Mouse (Mus musculus) cerebellum, postnatal 36 days (tissue): Measurements from ENCODE around the gene Gm28036.

Source experiments
- DNase-seq, 2 experiments: peaks; one replicate each; pipeline ENCODE4 v3.0.0; 2021 to 2022; ENCODE audit warnings: mixed read lengths in 2 of 2

Gene Gm28036

DNA sequence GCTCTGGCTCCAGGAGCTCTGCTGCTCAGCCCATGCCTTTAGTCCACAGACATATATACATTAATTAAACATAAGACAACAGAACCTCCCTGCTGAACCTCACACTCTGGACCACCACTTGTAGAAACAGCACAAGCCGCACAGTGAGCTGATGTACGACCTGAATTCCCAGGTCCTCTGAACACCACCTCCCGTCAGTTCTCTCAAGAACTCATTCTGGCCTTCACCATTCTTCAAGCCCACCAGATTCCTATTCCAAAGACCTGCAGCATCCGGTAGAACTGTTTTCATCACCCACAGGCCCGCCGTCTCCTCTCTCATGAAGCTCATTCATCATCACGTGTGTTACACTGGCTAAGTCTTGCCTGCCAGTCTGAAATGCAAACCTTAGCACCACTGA is 46.5 kb downstream of the Gm28036 start:
- no peak for DNase-seq

DNA sequence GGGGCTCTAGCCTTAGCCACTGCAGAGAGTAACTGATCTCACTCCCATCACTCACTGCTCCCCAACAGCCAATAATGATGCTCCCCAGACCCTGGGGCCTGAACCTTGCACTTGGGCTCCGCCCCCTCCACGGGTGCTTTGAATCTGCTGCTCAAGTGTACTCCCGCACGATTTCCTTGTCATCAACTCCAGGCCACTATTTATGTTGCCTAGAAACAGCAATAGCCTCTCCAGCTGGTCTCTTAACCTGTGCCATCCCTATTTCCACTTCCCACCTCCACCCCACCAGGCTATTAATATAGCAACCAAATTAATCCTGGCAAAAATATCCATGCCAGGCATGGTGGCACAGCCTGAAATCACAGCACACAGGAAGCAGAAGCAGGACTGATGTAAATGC is 47.2 kb downstream of the Gm28036 start:
- peak; percentile 30 to 34 for DNase-seq

DNA sequence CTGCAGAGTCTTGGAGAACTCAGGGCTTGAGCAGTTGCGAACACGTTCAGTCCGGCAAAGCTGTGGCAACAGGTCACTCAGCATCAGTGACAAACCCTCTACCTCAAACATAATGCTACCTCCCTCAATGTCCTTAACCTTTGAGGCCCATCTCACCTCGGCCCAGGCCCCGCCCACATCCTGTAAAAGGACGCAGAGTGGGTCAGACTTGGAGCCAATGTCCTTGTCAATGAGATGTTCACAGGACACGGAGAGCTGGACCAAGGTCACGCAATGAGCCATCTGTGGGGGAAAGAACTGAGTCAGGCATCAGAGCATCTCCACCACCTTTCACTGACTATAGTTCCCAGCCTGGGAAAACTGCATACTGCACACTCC is 47.7 kb downstream of the Gm28036 start:
- DNase-seq, result no peak

DNA sequence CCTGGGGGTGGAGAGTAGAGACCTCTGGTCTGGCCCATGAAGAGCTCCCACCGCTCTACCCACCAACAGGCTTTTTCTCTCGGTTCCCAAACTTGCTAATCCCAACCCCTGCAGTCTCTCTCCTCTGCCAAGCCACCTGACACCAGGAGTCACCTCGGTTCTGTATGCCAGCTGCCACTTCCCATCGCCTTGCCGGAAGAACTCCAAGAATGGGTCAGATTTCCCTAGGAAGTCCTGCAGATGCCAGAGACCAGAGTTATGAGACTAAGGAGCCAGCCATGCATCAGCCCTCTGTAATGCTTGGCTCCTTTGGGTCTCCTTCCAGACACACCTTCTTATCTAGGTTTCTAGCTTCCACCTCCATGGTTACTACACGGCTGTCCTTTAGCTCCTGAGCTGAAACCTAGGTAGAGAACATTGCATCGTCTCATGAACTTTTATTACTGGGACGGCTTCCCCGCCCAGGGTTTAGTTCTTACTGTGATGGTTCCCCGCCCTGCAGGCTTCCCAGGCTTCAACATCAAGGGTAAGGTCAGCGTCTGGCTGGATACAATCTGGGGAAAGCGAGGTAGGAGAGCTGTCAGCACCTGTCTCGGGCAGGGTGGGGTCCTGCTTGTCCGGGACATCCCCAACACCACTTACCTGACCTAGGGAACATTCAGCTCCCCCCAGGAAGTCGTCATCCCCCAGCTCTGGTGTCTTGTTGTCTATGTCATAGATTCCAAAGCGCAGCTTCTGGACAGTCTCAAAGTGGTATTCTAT is 48.3 kb downstream of the Gm28036 start:
- no peak for DNase-seq

DNA sequence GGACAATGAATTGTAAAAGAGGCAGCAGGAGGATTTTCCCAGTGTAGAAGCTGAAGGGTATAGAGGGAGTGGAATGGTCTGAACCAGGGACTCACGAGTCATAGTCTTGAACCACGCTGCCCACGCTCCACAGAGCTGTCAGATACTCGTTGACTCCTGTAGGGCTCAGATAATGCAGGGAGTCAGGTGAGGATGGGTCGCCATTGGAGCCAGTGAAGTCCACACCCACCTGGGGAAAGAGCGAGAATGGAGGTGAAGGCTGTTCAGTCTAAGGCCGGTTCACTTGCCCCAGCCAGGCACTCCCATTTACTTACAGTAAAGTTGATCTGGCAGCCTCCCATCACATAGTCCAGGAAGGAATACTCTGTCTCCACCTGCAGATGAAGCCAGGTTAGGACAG is 49.4 kb downstream of the Gm28036 start:
- DNase-seq, result no peak

DNA sequence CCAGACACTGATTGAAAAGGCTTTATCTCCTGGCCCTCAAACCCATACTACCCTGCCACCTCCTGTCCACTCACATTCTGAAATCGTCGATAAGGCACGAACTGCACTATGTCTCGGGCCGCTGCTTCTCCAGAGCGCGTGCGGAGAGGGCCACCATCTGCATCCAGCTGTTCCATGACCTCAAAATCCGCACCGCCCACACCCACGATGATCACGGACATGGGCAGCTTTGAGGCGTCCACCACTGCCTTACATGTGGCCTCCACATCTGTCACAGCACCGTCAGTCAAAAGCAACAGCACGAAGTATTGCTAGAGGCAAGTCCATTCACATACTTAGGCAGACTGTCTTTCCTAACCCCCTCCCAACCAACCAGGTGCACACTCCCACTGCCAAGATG is 53.2 kb downstream of the Gm28036 start:
- no peak for DNase-seq

DNA sequence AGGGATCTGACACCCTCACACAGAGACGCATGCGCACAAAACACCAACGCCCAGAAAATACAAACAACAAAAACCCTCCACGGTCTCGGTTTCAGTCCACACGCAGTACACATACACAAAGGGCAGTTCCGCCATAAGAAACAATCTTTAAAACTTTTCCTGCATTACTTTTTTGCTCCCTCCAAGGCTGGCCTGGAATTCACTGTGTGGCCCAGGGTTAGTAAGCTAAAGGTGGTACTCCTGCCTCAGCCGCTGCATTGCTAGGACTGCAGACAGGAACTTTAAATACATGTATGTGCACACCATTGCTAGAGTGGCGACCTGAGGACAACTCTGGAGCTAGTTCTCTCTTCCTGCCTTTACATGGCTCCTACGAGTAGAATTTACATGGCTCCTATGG is 55.7 kb downstream of the Gm28036 start:
- DNase-seq, result no peak

DNA sequence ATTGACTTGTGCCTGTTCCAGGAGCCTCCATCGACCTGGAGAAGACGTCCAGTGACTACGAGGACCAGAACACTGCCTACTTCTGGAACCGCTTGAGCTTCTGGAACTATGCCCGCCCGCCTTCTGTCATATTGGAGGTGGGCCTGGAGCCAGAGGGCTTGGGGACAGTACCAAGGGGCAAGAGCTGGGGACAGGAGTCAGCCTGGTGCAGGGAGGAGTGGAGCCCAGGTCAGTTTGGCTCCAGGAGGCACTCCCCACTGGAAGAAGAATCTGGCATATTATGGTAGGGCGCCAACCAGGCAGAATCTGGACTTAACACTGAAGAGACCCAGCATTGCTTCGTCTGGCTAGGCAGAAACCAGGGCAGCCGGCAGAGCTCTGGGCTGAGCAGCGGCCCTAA is 59.0 kb downstream of the Gm28036 start:
- DNase-seq, result peak; percentile 68 to 72

DNA sequence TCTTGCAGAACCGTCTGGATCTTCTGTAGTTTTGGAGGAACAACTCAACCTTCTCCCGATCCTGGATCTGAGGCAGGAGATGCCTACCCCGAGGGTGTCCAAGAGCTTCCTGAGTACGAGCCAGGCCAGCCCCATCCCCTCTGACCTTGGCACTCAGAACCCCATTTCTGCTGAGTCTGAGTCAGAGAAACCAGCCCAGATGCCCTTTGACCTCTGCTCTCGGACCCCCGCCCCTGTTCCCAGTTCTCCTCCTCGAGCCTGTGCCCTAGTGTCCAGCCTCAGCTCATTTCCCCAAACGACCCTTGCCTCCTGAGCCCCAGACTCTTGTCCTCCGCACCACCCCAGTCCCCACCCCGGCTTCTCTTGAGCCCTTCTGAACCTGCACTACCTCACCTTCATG is 60.8 kb downstream of the Gm28036 start:
- DNase-seq, result no peak

DNA sequence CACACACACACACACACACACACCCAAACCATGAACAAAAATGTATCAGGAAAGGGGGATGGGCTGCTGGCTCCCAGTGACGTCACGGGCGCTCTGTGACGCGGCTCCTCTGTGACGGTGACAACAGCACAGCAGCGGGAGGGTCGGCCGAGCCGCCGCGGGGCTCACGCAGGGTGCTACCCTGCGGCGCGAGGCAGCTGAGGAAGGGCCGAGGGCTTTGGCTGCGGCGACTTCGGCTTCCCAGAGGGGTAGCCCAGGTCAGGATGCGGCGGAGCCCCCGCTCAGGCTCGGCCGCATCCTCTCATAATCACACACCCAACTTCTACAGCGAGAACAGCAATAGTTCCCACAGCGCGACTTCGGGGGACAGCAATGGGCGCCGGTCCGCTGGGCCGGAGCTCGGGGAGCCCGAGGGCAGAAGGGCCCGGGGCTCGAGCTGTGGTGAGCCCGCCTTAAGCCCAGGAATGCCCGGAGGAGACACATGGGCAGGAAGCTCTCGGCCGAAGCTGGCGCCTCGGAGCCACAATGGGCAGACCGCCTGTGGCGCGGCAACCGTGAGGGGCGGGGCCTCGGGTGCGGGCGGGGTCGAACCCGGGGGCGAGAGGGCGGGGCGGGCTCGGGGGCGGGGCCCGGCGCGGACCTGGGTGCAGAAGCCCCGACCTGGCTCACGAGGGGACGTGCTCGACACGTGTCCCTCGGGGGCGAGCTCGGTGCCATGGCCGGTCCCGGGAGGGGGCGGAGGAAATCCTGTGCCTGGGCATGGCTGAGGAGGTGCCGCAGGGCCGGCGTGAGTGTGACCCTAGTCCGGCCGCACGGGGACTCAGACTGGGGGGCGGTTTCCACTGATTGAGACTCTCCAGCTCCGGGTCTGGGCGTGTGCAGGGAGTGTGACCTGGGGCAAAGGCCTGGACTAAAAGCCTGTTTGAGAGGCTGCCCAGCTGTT is 61.5 kb downstream of the Gm28036 start, which contains the start of gene Spag4:
Gene Spag4 (plus strand): TSS at position 77 of the 943 bp plus-strand sequence.
- peak; percentile 59 to 68 for DNase-seq

DNA sequence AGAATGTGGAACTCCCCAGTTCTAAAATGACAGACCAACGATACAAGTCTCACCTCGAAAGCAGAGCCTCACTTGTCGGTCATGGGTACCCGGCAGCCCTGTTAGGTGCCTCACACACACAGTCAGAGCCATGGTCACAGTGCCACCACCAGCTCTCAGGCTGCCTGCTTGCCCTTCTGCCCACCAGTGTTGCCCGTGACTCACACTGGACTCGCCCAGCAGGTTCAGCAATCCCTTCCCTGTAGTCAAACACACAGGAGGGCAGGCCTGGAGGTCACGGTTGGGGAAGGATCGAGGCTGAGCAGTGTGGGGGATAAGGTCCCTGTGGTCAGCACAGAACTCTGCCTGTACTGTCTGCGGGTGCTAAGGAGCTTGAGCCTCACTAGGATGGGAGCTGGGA is 74.1 kb downstream of the Gm28036 start, which contains the start of gene Fer1l4:
Gene Fer1l4 (minus strand): TSS at position 132 of the 400 bp plus-strand sequence.
- DNase-seq, result no peak

DNA sequence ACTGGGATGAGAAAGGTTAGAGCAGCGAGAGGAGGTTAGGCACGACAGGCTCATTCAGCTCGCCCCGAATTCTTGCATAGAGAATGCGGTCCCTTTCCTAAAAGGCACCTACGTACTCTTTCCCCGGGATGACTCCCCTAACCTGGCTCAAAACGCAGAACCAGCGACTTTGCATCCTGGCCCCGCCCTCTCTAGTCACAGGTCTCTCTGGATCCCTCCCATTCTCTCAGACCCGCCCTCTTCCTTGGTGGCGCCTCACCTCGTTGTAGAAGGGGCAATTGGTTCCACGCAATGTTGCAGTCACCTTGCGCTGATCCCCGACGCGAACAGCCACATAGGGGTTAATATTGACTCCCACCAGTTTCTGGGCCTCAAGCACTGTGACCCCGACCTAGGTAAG is 79.0 kb downstream of the Gm28036 start:
- DNase-seq, result no peak

DNA sequence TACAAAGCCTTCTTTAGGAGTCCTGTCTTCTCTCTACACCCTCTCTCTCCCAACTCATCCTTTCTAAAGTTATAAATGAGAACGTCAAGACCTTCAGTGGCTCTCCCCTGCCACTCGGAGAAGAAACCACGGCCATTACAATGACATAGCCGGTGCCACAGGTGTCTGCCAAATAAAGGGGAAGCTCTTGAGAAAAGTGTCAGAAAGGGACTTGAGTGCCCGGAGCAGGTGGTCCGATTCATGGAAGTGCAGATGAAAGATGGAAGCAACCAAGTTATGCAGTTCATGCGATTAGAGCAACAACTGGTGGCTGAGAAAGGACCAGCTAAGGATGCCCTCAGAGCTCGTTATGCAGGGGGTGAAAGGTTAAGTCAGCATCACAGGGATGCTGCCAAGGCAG is 84.0 kb downstream of the Gm28036 start:
- no peak for DNase-seq

DNA sequence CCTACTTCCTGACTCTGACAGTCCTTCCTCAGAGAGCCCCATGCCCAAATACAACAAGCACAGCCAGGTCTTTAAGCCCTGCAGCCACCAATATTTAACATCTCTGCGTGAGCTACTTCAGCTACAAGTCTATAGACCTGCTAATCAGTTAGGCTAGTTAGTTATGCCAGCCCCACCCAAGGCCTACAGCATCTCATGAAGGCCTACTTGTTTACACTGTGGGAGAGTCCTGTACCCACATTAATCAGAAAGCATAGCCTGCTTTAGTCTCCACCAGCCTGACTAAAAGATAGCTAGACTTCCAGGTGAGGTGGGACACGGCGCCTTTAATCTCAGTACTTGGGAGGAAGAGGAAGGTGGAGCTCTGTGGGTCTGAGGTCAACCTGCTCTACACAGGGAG is 87.5 kb downstream of the Gm28036 start:
- no peak for DNase-seq

DNA sequence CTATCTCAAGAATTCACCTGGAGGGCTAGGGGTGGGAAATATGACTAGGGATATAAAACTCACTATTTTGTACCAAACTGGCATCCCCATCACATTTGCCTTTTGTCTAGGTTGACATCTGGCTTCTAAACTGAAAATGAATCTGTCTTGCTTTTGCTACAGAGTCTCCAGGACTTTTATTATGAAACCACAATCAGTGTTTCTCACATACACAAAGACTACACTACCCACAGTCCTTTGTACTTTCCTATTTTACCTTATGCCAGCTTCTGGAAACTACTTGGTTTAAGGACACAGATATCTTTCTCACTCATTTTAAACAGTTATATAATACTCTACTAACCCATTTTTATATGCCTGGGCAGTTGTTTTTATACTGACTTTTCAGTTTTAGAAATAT is 101.4 kb downstream of the Gm28036 start:
- no peak for DNase-seq
